Mouse (Mus musculus) adrenal gland, adult 10 weeks (tissue): Measurements from ENCODE around the gene Kdm2b. TPM values are rescaled to one million over a fixed set of nuclear protein-coding genes. Genes with fewer than 3 reads are reported as not detected.

Experiments
- polyA plus RNA-seq: library from polyadenylated mRNA; stranded (reverse); fragments of 350-450 nt; fragmentation: Illumina TruSeq; extraction: RNeasy Lipid Tissue Mini Kit (QIAGEN cat#74804); gene quantifications from one replicate; pipeline ENCODE4 v1.2.3, GENCODE M21; 2014; ENCODE audit warnings: low read depth, low replicate concordance

The Kdm2b gene
- polyA plus RNA-seq: 13.2 TPM

DNA sequence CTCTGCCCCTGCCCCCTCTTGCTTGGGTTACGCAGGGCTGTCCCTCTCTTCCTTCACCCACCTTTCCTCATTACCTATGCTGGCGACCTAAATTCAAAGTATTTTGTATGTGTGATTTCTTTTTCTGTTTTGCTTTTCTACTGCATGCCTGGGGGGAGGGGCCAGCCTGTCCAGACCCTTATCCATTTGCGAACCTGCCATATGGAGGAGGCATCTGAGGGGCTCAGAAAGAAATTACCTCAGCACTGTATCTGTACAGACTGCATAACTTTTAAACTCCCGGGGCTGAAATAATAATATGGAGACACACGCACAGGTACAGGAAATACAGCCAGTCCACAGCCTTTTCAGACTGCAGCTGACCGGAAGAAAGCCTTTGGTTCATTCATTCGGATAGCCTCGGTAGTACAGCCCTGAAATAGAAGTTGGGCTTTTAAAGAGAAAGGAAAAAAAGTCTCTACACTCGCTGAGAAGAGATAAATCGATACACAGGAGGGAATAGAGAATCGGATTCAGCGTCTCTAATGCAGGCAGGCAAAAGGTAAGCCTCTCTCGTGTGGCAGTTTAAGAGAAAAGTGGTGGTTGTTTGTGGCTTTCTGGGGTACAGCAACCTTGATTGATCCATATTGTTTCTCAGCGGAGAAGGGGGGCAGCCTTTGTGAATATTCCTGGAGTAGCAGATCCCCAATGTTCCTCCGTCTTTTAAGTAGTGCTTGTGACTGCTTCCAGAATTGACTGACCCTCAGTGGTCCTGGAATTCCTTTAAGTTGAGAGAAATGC lies at the start of gene Kdm2b:
TSS of gene Kdm2b (minus strand) at position 273 of the 780 bp plus-strand sequence.

DNA sequence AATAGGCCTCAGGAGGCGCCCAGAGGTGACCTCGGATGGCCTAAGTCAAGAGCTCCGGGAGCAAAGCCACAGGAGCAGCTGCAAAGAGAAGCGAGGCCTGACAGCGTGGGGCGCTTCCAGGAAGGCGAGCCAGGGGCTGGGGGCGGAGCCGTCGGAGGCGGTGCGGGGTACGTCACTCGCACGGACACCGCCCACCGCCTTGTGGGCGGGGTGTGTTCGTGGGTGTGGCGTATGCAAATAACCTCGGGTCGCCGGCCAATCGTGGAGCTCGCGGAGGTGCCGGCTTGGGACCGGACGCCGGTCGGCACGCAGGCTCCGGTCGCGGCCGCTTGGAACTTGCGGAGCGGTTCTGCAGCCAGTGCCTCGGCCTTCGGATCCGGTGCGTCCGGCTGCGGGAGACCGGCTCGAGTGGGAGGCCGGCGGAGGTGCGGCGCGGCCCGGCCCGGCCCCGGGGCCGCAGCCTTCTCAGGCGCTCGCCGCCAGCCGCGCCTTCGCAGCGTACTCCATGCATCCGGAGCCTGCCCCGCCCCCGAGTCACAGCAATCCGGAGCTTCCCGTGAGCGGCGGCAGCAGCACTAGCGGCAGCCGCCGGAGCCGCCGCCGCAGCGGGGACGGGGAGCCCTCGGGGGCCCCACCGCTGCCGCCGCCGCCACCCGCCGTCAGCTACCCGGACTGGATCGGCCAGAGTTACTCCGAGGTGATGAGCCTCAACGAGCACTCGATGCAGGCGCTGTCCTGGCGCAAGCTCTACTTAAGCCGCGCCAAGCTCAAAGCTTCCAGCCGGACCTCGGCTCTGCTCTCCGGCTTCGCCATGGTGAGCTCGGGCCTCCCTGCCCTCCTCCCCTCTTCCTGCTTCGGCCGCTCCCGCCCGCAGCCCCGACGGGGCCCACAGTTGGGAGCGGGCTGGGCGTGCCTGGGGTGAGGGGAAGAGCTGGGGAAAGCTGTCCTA lies 25.4 kb upstream of the Kdm2b start, which contains the start of gene Orai1:
TSS of gene Orai1 (plus strand) at position 322 of the 949 bp plus-strand sequence.

DNA sequence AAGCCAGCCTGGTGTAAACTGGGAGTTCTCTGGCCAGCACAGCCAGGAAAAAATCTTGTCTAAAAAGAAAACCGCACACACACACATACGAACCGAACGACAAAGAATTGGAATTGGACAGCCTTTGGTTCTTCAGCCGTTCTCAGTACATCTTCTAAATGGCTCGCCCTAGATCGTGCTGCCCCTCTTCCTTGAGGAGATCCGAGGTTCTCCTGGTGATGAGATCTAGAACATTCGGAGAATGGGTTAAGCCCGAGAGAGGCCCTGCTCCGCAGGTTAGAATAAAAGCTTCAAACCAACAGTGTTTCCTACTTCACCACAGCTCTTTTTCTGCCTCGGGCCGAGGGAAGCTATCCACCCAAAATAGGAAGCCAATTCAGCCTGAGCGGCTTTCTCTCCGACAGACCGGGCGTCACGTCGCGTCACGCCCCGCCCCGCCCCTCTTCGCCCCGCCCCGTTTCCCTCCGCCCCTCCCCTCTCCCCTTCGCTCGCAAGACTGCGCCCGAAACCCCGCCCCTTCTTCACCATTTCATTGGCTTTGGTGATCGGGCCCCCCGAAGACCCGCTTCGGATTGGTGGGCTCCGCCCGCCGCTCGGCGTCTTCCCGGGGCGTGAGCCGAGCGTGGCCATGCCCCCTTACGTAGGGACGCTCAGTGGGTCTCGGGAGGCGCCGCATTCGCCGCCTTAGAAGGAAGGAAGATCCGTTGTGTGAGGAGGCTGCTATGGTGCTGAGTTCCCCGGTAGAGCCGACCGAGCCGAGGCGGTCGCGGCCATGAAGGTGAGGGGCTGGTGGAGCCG lies 139.9 kb downstream of the Kdm2b start, which contains the start of gene Rnf34:
TSS of gene Rnf34 (plus strand) at position 528 of the 798 bp plus-strand sequence.

DNA sequence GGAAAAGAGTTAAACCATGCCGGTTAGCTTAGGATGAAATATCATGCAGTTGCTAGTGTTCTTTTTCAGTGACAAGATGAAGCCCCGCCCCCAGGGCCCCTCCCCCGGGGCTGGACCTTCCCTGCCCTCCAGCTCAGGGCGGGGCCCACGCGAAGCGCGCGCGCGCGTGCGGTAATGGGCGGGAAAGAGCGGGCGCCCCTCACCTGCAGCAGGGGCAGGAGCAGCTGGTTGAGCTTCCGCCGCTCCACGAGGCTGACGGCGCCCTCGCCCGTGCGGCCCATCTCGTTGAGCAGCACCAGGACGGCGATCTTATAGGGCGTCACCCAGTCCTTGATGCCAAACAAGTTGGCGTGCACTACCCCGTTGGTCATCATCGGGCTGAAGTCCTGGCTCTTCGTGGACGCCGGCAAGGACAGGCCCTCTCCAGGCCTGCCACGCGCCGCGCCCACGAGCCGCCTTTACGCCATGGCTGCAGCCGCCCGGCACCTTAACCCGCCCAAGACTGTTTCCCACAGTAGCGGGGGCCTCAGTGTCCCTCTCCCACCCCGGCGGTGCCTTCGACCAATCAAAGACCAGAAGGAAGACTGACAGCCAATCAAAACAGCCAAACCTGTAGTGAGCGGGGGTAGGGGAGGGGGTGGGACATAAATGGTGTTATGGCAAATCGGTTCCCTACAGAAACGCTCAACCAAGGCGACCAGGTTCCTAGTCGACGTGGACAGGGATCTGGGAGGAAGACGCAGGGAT lies 168.7 kb downstream of the Kdm2b start, which contains the start of gene Anapc5:
TSS of gene Anapc5 (minus strand) at position 563 of the 747 bp plus-strand sequence.

Other genes starting within 250 kb of the Kdm2b start
- gene Camkk2, start 210.4 kb downstream of the Kdm2b start, polyA plus RNA-seq: 9.6 TPM
- 205 TPM for gene Anapc5, start 168.5 kb downstream of the Kdm2b start, polyA plus RNA-seq
- gene Rnf34, start 139.8 kb downstream of the Kdm2b start, polyA plus RNA-seq: 13.9 TPM
- 0.82 TPM for gene Orai1, start 25.3 kb upstream of the Kdm2b start, polyA plus RNA-seq
- gene Morn3, start 57.2 kb upstream of the Kdm2b start, polyA plus RNA-seq: not detected
- gene Tmem120b, start 78.6 kb upstream of the Kdm2b start, polyA plus RNA-seq: 3.8 TPM
- not detected for gene Rhof, start 142.9 kb upstream of the Kdm2b start, polyA plus RNA-seq
- 3.4 TPM for gene Setd1b, start 152.4 kb upstream of the Kdm2b start, polyA plus RNA-seq
- 7.2 TPM for gene Psmd9, start 179.6 kb upstream of the Kdm2b start, polyA plus RNA-seq
- gene Hpd, start 192.9 kb upstream of the Kdm2b start, polyA plus RNA-seq: not detected